Mouse (Mus musculus) brain, embryonic 14.5 days (tissue): ENCODE measurements around the gene Tmem206. TPM values are rescaled to one million over a fixed set of nuclear protein-coding genes. Genes with fewer than 3 reads are reported as not detected.
A peak's percentile ranks its signal among the peaks of the same experiment; 100 is the strongest.

Experiments
- DNase-seq: peaks from one replicate; pipeline ENCODE4 v3.0.0-alpha.2; 2011; ENCODE audit warnings: low read depth
- CTCF ChIP-seq: fragments of 200-500 bp; IDR thresholded peaks from 2 replicates; pipeline ENCODE4 v1.5.1; 2012; ENCODE audit warnings: inconsistent platforms, mild to moderate bottlenecking, moderate library complexity, borderline replicate concordance; ENCODE audit not compliant: insufficient read depth, insufficient read length; ENCODE audit errors: extremely low read depth
- POLR2A ChIP-seq: fragments of 200-500 bp; IDR thresholded peaks from 2 replicates; pipeline ENCODE4 v1.6.1; 2012; ENCODE audit warnings: mild to moderate bottlenecking, inconsistent platforms, borderline replicate concordance; ENCODE audit not compliant: poor library complexity, insufficient read depth, insufficient read length, severe bottlenecking; ENCODE audit errors: extremely low read depth
- polyA plus RNA-seq: library from polyadenylated mRNA; depleted of rRNA; stranded (reverse); fragments of >200 nt; gene quantifications from 2 replicates; pipeline ENCODE4 v1.2.3, GENCODE M21; 2012; rRNA removed

Tmem206 gene
- polyA plus RNA-seq, 1 experiment = 30.7 TPM

- TF ChIP-seq CTCF (peak; percentile 54; the same call in 1 of the 2 replicates), POLR2A (no peak)
- peak; percentile 78 for DNase-seq
These were observed 65.6 kb downstream of the Tmem206 start for GRCm38 (mm10) chr1:191391311-191391710.

DNA sequence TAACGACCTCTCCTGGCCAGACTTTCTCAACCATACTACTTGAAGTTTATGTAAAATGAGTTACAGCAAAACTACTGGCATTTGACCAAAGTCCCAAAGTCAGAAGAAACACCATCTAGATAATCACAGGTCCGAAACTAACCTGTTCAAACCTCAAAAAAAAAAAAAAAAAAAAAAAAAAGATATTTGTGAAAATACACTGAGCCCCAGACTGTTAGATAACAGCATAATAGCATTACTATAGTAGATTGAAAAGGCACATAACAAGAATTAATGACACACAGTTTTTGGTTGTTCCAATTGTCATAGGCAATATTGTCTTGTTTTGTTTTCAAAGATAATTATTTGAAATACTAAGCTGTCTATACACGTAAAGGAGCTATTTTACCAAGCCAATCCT lies 67.8 kb downstream of the Tmem206 start:
- no peak for DNase-seq
- no peak for TF ChIP-seq POLR2A
- TF ChIP-seq CTCF = no peak

DNA sequence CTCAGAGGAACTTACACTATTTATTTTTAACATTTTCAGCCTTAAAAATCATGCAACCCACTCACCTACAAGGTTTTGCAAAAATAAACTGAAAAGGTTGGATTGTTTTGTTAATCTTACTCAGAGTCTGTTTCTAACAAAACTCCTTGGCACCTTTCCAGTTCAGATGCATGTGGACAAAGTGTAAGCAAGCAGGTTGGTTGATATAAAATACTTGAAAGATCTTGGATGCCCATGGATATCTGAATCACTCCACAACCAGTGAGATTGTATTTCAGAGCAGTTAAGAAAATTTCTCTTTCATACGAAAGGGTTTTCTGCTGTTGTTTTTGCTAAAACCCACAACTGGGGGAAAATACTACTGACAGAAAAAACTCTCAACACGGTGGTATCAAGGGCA lies 68.4 kb downstream of the Tmem206 start:
- TF ChIP-seq POLR2A (no peak), CTCF (no peak)
- no peak for DNase-seq

GRCm38 (mm10) chr1:191395200-191395599 lies 69.5 kb downstream of the Tmem206 start:
- TF ChIP-seq POLR2A = no peak
- DNase-seq = peak; percentile 19

DNA sequence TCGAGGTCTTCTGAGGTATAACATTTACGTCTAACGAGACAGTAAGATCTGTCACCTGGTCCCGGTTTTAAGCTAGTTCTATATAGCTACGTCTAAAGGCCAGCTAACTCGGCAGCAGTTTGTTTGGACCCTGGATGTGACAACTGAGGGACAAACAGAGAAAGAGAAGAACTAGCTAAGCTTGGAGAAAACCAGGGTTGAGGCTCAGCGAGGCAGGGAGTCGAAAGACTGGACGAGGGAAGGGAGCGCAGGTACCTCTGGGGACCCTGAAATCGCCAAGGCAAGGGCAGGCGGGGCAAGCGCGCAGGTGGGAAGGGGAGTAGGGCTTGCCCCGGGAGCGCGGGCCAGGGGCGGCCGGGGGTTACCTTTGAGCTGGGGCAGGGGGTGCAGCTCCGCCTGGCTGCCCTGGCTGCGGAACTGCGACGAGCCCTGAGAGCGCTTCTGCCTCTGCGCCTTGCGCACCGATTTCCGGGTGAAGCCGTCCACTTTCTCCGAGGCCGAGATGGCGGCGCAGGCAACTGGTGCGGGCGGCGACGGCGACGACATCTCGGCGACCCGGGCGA lies 70.2 kb downstream of the Tmem206 start:
- TF ChIP-seq POLR2A (no peak), CTCF (no peak)
- DNase-seq = peak; percentile 28

DNA sequence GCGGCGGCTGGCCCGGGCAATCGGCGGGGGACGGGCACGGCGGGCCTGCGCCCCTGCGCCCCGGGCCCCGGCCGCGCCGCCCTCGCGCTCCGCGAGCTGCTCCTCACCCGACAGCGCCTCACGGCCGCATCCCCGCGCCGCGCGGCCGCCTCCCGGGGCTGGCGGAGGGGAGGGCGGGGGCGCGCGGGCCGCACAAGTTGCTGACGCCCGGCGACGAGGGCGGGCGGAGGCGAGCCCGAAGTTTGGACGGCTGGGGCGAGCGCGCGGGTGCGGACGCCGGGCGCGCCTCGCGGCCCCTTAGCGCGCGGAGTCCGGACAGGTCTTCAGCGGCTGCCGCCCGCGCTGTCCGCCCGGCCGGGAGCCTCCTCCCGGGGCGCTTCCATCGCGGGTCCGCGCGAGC lies 70.7 kb downstream of the Tmem206 start:
- TF ChIP-seq CTCF = no peak
- no peak for TF ChIP-seq POLR2A
- no peak for DNase-seq

- DNase-seq = peak; percentile 100
- TF ChIP-seq POLR2A (peak; percentile 60; the same call in 1 of the 2 replicates), CTCF (no peak)
These were observed 71.5 kb downstream of the Tmem206 start for GRCm38 (mm10) chr1:191396897-191397849.

Other genes with a start within 250 kb of the Tmem206 start
- 1.6 and 2.2 TPM in 2 replicates for gene Batf3, start 228.1 kb upstream of the Tmem206 start, polyA plus RNA-seq
- gene Fam71a, start 161.1 kb upstream of the Tmem206 start, polyA plus RNA-seq = not detected in 2 replicates
- 1.0 and 1.5 TPM in 2 replicates for gene Atf3, start 107.9 kb upstream of the Tmem206 start, polyA plus RNA-seq
- gene Nenf, start 7.7 kb upstream of the Tmem206 start, polyA plus RNA-seq = 118 and 133 TPM in 2 replicates
- gene Ppp2r5a, start 77.4 kb downstream of the Tmem206 start, polyA plus RNA-seq = 15.9 and 16.8 TPM in 2 replicates
- gene Dtl, start 249.6 kb downstream of the Tmem206 start, polyA plus RNA-seq = 8.0 and 12.0 TPM in 2 replicates
- gene Ints7, start 249.7 kb downstream of the Tmem206 start, polyA plus RNA-seq = 48.7 and 50.8 TPM in 2 replicates